26 mouse cellular contexts compared by ENCODE assay signal in the genomic region with DNA sequence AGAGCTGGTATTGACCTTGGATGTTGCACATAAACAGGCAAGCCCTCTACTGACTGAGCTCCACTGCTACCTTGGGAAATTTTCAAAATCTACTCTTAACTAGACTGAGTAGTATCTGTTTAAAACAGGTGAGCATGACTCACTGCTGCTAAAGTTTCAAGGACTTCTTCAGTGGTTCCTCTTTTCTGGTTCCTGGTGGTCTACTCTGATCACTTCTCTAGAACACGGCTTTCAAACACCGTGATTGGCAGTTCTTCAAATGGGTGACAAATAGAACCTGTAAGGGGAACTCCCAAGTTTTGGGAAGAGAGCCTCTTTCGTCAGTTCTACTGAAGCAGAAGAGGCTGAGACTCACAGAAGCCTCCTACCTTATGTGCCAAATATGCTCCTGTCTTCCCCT. TPM values are rescaled to one million over a fixed set of nuclear protein-coding genes. Genes with fewer than 3 reads are reported as not detected.
DNase-seq lines count a peak whose midpoint lies in the region; ATAC-seq and TF ChIP-seq lines count a peak whose summit lies in the region.
"Had no signal": no experiment of that assay in that cellular context is flagged by ENCODE, and none has a peak within 500 bp of the region (broad histone marks: within the 10 kb centered on the region; RNA-seq: fewer than 3 reads in every experiment).

No protein-coding gene starts in this region.

- H3K27ac ChIP-seq in spleen, adult 2 months (ENCODE audit: insufficient read depth, low read length) = peak overlapping the region; percentile 66; the same call in 1 of the 2 replicates
- H3K27ac ChIP-seq: embryonic facial prominence, embryonic 15.5 days; heart, adult 2 months; heart, embryonic 15.5 days; limb, embryonic 12.5 days; liver, embryonic 15.5 days; macrophage; midbrain, embryonic 12.5 days; neural tube, embryonic 15.5 days had no signal

- no peak overlapping the region for H3K4me3 ChIP-seq in spleen, adult 2 months (ENCODE audit: extremely low read depth, insufficient read depth, insufficient read length)
- H3K4me3 ChIP-seq: embryonic facial prominence, embryonic 15.5 days; heart, adult 2 months; heart, embryonic 15.5 days; limb, embryonic 12.5 days; liver, embryonic 15.5 days; midbrain, embryonic 12.5 days; neural tube, embryonic 15.5 days had no signal

- peak; percentile 27; the same call in 1 of the 2 replicates for ATAC-seq in frontal cortex, adult (ENCODE audit: low TSS enrichment)
- ATAC-seq in granulocyte monocyte progenitor cell, adult 5-6 weeks (replicated peaks; ENCODE audit: poor library complexity, severe bottlenecking) = peak; percentile 93
- ATAC-seq: forebrain, embryonic 16.5 days; hindbrain, embryonic 16.5 days; intestine, embryonic 16.5 days had no signal

- H3K27me3 ChIP-seq in spleen, adult 2 months (ENCODE audit: control insufficient read depth, insufficient read depth, low read length) = no peaks in the 10 kb centered on the region
- H3K27me3 ChIP-seq: embryonic facial prominence, embryonic 15.5 days; heart, embryonic 15.5 days; limb, embryonic 12.5 days; liver, embryonic 15.5 days; midbrain, embryonic 12.5 days; neural tube, embryonic 15.5 days had no signal

- peaks cover 13% of the 10 kb centered on the region for H3K4me1 ChIP-seq in spleen, adult 2 months (ENCODE audit: control insufficient read depth, insufficient read depth, insufficient read length)
- H3K4me1 ChIP-seq: embryonic facial prominence, embryonic 15.5 days; limb, embryonic 12.5 days; liver, embryonic 15.5 days; midbrain, embryonic 12.5 days; neural tube, embryonic 15.5 days had no signal

- no peak for TF ChIP-seq POLR2A in spleen, adult 2 months (IDR thresholded peaks at IDR 0.05; ENCODE audit: low read depth, low read length)

- 6% methylated on average over 3 of the region's 3 CpGs for WGBS in spleen, adult 2 months

- TF ChIP-seq CTCF in spleen, adult 2 months (IDR thresholded peaks at IDR 0.05; ENCODE audit: extremely low read depth, insufficient read depth, insufficient read length, insufficient replicate concordance) = no peak

- no peak for DNase-seq in frontal cortex, postnatal 36 days (ENCODE audit: low spot score in 2 of 2)
- peak; percentile 50 to 76 for DNase-seq in spleen, adult 2 months (ENCODE audit: low read depth in 1 of 2, low spot score in 2 of 2)
- DNase-seq in spleen, adult 12 weeks (ENCODE audit: low spot score) = no peak
- no peak for DNase-seq in urinary bladder, postnatal 25 days (ENCODE audit: low spot score)
- DNase-seq in kidney, postnatal 14 days = no peak
- DNase-seq in layer of hippocampus, postnatal 14 days (ENCODE audit: low spot score in 2 of 2) = no peak
- DNase-seq: adrenal gland, adult 8-10 months; cerebellum, adult 11 months; cerebellum, postnatal 25 days; heart, adult 2 months; heart, postnatal 4 days; kidney, postnatal 4 days; right cerebral cortex, postnatal 25 days; thymus, postnatal 25 days had no signal

- H3K36me3 ChIP-seq in spleen, adult 2 months (ENCODE audit: control insufficient read depth, insufficient read depth, low read length) = no peaks in the 10 kb centered on the region
- H3K36me3 ChIP-seq: embryonic facial prominence, embryonic 15.5 days; heart, embryonic 15.5 days; limb, embryonic 12.5 days; midbrain, embryonic 12.5 days had no signal

RNA-seq across cellular contexts. Expression of a gene that starts 24.6 kb away (rescaled TPM):
- polyA plus RNA-seq in spleen, adult 2 months (2012; rRNA removed) = 29.0 and 30.9 TPM in 2 replicates
- 28.9 and 31.4 TPM in 2 replicates for total RNA-seq in granulocyte monocyte progenitor cell, adult 5-6 weeks (2014; fragmentation: Nextera tagmentation)
- 28.8 and 29.7 TPM in 2 replicates for total RNA-seq in granulocyte monocyte progenitor cell, adult 5-6 weeks (2017)
- 10 to 100 TPM; 34.3 to 42.6 TPM for total RNA-seq in layer of hippocampus, postnatal 14 days (2021)

RNA-seq across cellular contexts. Expression of a gene that starts 44.4 kb away (rescaled TPM):
- 3.7 and 4.4 TPM in 2 replicates for polyA plus RNA-seq in spleen, adult 2 months (2012; rRNA removed)
- total RNA-seq in granulocyte monocyte progenitor cell, adult 5-6 weeks (2014; fragmentation: Nextera tagmentation) = 73.5 and 80.6 TPM in 2 replicates
- total RNA-seq in granulocyte monocyte progenitor cell, adult 5-6 weeks (2017) = 96.2 and 105 TPM in 2 replicates
- total RNA-seq in layer of hippocampus, postnatal 14 days (2021) = 10 to 100 TPM; 70.1 to 75.4 TPM

RNA-seq across cellular contexts. Expression of a gene that starts 51.9 kb away (rescaled TPM):
- polyA plus RNA-seq in spleen, adult 2 months (2012; rRNA removed) = 3.2 and 3.4 TPM in 2 replicates
- 52.8 and 56.1 TPM in 2 replicates for total RNA-seq in granulocyte monocyte progenitor cell, adult 5-6 weeks (2014; fragmentation: Nextera tagmentation)
- total RNA-seq in granulocyte monocyte progenitor cell, adult 5-6 weeks (2017) = 39.5 and 48.1 TPM in 2 replicates
- total RNA-seq in layer of hippocampus, postnatal 14 days (2021) = 10 to 100 TPM; 65.9 to 66.5 TPM

Comparison
In these comparisons a context has a peak if more than half of its experiments do, and no peak if none do; other contexts are left out.
1. DNase-seq: peak in spleen, adult 2 months (2 of 2); none in frontal cortex, postnatal 36 days (0 of 2), spleen, adult 12 weeks (single experiment), urinary bladder, postnatal 25 days (single experiment), kidney, postnatal 14 days (single experiment) and layer of hippocampus, postnatal 14 days (0 of 2).